Mouse (Mus musculus): ENCODE measurements around the gene B4galt2. TPM values are rescaled to one million over a fixed set of nuclear protein-coding genes. Genes with fewer than 3 reads are reported as not detected.

The B4galt2 gene
- total and polyA plus RNA-seq, 3 experiments: 0.08 to 0.19 TPM; not detected in 1

GRCm38 (mm10) chr4:117928699-117929241 lies 45.5 kb upstream of the B4galt2 start:
- Histone ChIP-seq H3K4me3 (ENCODE audit: control insufficient read depth in 1 of 2, insufficient read depth in 1 of 2, low read depth in 2 of 2, low read length in 2 of 2) (no peak overlapping the region), H3K9ac (ENCODE audit: control insufficient read depth, low read depth, low read length, poor library complexity, severe bottlenecking) (peak overlapping the region; percentile 54; the same call in 1 of the 2 replicates), H3K27ac (ENCODE audit: control insufficient read depth, low read depth, low read length) (peak overlapping the region; percentile 48), H3K4me1 (ENCODE audit: control insufficient read depth in 1 of 2, insufficient read depth in 2 of 2, low read length in 2 of 2) (peaks cover 0 to 18% of the 10 kb centered on the region in 2 experiments; a peak in 2 of 4 replicates), H3K27me3 (ENCODE audit: control insufficient read depth in 1 of 2, insufficient read depth in 2 of 2, low read length in 2 of 2) (no peaks in the 10 kb centered on the region), H3K9me3 (replicated peaks; ENCODE audit: insufficient read depth, low read length) (no peaks in the 10 kb centered on the region), H3K36me3 (ENCODE audit: control insufficient read depth in 1 of 2, insufficient read depth in 2 of 2, low read length in 2 of 2) (peaks cover 0 to 9% of the 10 kb centered on the region in 2 experiments; a peak in 2 of 4 replicates), H3K79me2 (ENCODE audit: control insufficient read depth, insufficient read depth, low read length, poor library complexity) (no peaks in the 10 kb centered on the region)
- peak; percentile 90 for DNase-seq (ENCODE audit: low read depth, low spot score)
- TF ChIP-seq POLR2A (IDR thresholded peaks at IDR 0.05; ENCODE audit: control insufficient read depth in 1 of 2, insufficient read depth in 1 of 2, low read depth in 1 of 2, low read length in 2 of 2, poor library complexity in 1 of 2) (no peak), GABPA (IDR thresholded peaks at IDR 0.05; ENCODE audit: low read depth, low read length) (no peak), CHD2 (IDR thresholded peaks at IDR 0.05; ENCODE audit: low read length) (no peak), TBP (IDR thresholded peaks at IDR 0.05; ENCODE audit: low read depth, low read length) (no peak), TAL1 (IDR thresholded peaks at IDR 0.05; ENCODE audit: low read length) (peak; percentile 94), ELF1 (IDR thresholded peaks at IDR 0.05; ENCODE audit: low read depth, low read length) (no peak), EP300 (IDR thresholded peaks at IDR 0.05; ENCODE audit: low read depth in 1 of 2, low read length in 2 of 2) (peak; percentile 94 to 97), MEF2A (IDR thresholded peaks at IDR 0.05; ENCODE audit: extremely low read depth, insufficient replicate concordance, low read depth, low read length, poor library complexity, severe bottlenecking) (no peak), USF1 (IDR thresholded peaks at IDR 0.05; ENCODE audit: low read depth, low read length) (no peak), MAFK (IDR thresholded peaks at IDR 0.05; ENCODE audit: borderline replicate concordance, low read depth, low read length) (no peak), RAD21 (IDR thresholded peaks at IDR 0.05; ENCODE audit: low read depth, low read length) (peak; percentile 59), POLR2AphosphoS5 (IDR thresholded peaks at IDR 0.05; ENCODE audit: borderline replicate concordance, low read depth, low read length) (no peak), KAT2A (conservative IDR thresholded peaks at IDR 0.05; ENCODE audit: low read depth, low read length) (no peak), MYC (IDR thresholded peaks at IDR 0.05; ENCODE audit: low read depth, low read length) (0 out of 2 replicates have a peak, but pooled peaks have one; percentile 22), ZMIZ1 (IDR thresholded peaks at IDR 0.05; ENCODE audit: low read depth, low read length) (0 out of 2 replicates have a peak, but pooled peaks have one; percentile 30), POLR2AphosphoS2 (IDR thresholded peaks at IDR 0.05; ENCODE audit: low read length) (no peak), BHLHE40 (IDR thresholded peaks at IDR 0.05; ENCODE audit: borderline replicate concordance, low read depth, low read length) (peak; percentile 62; the same call in 1 of the 2 replicates), RCOR1 (IDR thresholded peaks at IDR 0.05; ENCODE audit: low read depth, low read length) (peak; percentile 73), ZKSCAN1 (IDR thresholded peaks at IDR 0.05; ENCODE audit: low read depth, low read length) (no peak), MXI1 (IDR thresholded peaks at IDR 0.05; ENCODE audit: low read depth, low read length) (peak; percentile 61; the same call in 1 of the 2 replicates), ETS1 (IDR thresholded peaks at IDR 0.05; ENCODE audit: low read depth, low read length) (peak; percentile 89), CHD1 (IDR thresholded peaks at IDR 0.05; ENCODE audit: low read depth, low read length) (no peak), TCF12 (IDR thresholded peaks at IDR 0.05; ENCODE audit: low read depth, low read length) (peak; percentile 98), SIN3A (IDR thresholded peaks at IDR 0.05; ENCODE audit: low read length) (peak; percentile 55; the same call in 1 of the 2 replicates), E2F4 (IDR thresholded peaks at IDR 0.05; ENCODE audit: borderline replicate concordance, low read depth, low read length) (no peak), ZNF384 (IDR thresholded peaks at IDR 0.05; ENCODE audit: low read depth, low read length) (no peak), MAZ (IDR thresholded peaks at IDR 0.05; ENCODE audit: low read depth, low read length) (0 out of 2 replicates have a peak, but pooled peaks have one; percentile 62), CTCF (IDR thresholded peaks at IDR 0.05 in 2 of 3, conservative IDR thresholded peaks at IDR 0.05 in 1 of 3; ENCODE audit: control insufficient read depth in 1 of 3, insufficient read depth in 1 of 3, low read depth in 2 of 3, low read length in 3 of 3, poor library complexity in 1 of 3, severe bottlenecking in 1 of 3) (peak; percentile 55 to 76 (median 65)), UBTF (IDR thresholded peaks at IDR 0.05; ENCODE audit: borderline replicate concordance, insufficient read depth, low read depth, low read length) (no peak), JUND (IDR thresholded peaks at IDR 0.05; ENCODE audit: low read depth, low read length) (no peak), NRF1 (IDR thresholded peaks at IDR 0.05; ENCODE audit: insufficient read depth, low read depth, low read length, poor library complexity, severe bottlenecking) (0 out of 2 replicates have a peak, but pooled peaks have one; percentile 12), MYB (IDR thresholded peaks at IDR 0.05; ENCODE audit: low read depth, low read length) (peak; percentile 53; the same call in 1 of the 2 replicates), MAX (IDR thresholded peaks at IDR 0.05; ENCODE audit: low read length) (peak; percentile 77), ZC3H11A (IDR thresholded peaks at IDR 0.05; ENCODE audit: low read depth, low read length) (peak; percentile 56), GATA1 (IDR thresholded peaks at IDR 0.05; ENCODE audit: low read depth, low read length) (peak; percentile 95), HCFC1 (IDR thresholded peaks at IDR 0.05; ENCODE audit: low read depth, low read length) (0 out of 2 replicates have a peak, but pooled peaks have one; percentile 26), SMC3 (IDR thresholded peaks at IDR 0.05; ENCODE audit: low read depth, low read length) (peak; percentile 81)
